Mouse (Mus musculus): ENCODE data around the gene Pex11g.

The Pex11g gene

DNA sequence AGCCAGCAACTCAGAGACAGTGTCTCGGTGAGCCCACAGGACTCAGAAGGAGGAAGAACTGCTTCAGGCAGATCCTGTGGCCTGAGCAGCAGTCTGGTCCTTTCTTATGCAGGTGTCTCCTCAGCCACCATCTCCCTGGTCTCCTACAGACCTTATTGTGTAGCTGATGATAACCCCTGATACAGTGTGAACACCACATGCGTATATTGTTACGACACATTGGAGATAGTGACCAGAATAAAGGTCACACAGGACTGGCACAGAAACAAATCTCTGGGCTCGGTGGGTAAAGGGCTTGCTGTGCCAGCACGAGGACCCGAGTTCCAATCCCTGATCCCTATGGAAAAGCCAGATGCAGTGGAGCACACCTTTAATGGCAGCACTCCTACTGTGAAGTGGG, 51.8 kb downstream of the Pex11g start:
- no peak for DNase-seq (ENCODE audit: low read depth)

DNA sequence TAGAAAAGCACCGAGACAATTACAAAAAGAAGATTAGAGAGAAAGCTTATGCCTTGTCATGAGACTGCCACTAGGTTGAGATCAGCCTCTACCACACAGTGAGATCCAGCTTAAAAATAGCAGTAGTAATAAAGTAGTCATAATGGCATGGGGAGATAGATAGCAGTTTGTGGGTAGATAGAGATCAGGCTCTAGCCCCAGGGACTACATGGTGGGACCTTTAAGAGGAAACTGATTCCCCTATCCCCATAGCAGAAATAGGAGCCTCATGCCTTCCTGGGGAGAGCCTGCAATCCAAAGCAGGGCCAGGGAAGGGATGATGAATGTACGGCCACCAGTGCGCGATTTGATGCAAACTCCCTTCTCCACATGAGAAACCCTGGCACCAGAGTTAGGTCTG, 52.2 kb downstream of the Pex11g start:
- DNase-seq (ENCODE audit: low read depth), result no peak

DNA sequence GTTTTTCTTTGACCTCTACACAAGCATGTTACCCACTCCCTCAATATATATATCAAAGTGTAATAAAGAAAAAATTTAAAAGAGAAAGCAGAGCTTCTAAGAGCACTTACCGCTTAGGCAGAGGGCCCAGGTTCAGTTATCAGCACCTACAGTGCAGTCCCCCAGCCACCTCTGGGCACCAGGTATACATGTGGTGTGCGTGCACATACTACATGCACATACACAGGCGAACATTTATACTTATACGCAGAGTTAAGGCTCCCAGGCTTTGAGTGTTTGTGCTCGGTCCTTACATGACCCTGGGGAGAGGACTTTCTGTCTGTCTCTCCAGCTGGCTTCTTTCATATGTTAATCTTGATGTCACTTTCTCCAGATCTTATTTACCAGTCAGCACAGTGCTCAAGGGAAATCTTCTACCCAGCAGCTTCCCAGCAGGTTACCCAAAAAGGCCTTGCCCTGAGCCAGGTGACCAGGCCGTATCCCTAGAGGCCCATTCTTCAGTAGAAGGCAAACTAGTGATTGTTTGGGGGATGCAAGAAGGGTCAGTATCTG, 52.8 kb downstream of the Pex11g start:
- no peak for DNase-seq (ENCODE audit: low read depth)

DNA sequence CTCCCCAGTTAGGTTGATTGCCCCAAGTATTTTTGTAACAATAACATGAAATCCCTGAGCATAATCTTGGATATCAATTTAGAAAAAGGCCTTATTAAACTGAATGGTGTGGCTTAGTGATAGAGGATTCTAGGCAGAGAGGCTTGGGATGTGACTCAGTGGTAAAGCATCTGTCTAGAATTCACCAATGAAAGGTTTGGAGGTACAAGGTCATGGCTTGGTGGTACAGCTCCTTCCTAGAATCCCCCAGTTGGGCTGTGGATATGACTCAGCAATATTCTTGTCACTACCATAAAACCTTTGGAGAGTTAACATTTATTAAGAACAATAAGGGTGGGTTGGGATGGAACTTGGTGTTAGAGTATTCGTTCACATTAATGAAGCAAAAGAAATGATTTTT, 54.7 kb downstream of the Pex11g start:
- DNase-seq (ENCODE audit: low read depth), result no peak

DNA sequence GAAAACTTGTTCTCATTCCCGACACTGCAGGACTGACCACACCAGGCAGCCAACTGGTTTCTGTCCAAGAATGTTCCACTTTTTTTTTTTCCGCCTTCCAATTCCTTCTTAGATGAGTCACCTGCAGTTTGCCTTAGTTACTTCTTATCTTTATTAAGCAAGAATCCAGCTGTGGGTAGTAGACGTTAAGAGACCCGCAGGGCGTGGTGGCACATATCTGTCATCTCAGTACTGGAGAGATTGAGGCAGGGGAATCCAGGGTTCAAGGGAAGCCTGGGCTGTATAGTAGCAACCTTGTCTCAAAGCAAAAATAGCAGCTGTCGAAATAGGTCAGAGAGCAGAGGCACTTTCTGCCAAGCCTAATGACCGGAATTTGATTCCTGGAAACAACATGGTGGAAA, 55.6 kb downstream of the Pex11g start:
- DNase-seq (ENCODE audit: low read depth), result no peak

DNA sequence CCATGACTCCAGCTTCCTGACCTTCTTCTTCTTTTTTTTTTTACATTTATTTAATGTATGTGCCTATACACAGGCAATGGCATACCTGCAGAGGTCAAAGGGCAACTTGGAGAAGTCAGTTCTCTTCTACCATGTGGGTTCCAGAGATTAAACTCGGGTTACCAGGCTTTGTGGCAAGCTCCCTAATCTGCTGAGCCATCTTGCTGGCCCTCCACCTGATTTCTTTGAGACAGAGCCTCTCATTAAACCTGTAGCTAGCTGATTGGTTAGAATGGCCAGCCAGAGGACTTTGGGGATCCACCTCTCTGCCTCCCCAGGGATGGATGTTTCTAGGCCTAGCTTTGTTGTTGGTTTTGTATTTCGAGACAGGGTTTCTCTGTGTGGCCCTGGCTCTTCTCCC, 56.4 kb downstream of the Pex11g start:
- no peak for DNase-seq (ENCODE audit: low read depth)

DNA sequence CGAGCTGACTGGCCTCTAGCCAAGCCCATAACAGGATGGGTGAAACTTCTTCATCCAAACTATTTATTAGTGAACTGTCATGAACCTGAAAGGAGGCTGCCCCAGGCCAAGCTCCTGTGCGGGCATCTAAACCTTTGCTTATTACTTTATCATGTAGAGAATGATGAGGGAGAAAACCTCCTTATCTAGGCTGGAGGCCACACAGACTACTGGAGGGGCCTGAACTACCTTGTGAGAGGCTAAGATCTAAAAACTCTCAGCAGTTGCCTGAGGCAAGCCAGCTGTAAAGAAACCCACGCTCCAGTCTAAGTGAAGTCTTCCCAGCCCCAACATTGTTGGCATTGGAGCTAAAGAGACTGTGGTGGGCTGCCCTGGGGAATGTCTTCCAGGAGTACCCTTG, 60.1 kb downstream of the Pex11g start:
- no peak for DNase-seq (ENCODE audit: low read depth)
